Mouse (Mus musculus) MEL (cell line): ENCODE data around the gene Esr1. TPM values are rescaled to one million over a fixed set of nuclear protein-coding genes. Genes with fewer than 3 reads are reported as not detected.

Experiments
- DNase-seq: peaks from one replicate; pipeline ENCODE4 v3.0.0; 2011; ENCODE audit warnings: low read depth, low spot score
- H3K27ac ChIP-seq: 2 replicates; pipeline ENCODE4 v1.5.1; 2012; ENCODE audit warnings: low read depth, mild to moderate bottlenecking, control low read depth, low read length, moderate library complexity; ENCODE audit not compliant: control insufficient read depth
- H3K27me3 ChIP-seq, 2 experiments: fragments of 150-350 bp in 1 of 2; sonication (generic) in 1 of 2; 2 replicates each; pipeline ENCODE4 v1.6.1; 2012; ENCODE audit warnings: low read length in 2 of 2, mild to moderate bottlenecking in 2 of 2, improper control_type of control experiment in 1 of 2, moderate library complexity in 1 of 2; ENCODE audit not compliant: insufficient read depth in 2 of 2, control insufficient read depth in 1 of 2
- H3K36me3 ChIP-seq, 2 experiments: 2 replicates each; pipeline ENCODE4 v1.6.1; 2012 to 2014; ENCODE audit warnings: low read length in 2 of 2, improper control_type of control experiment in 1 of 2, inconsistent platforms in 1 of 2, mild to moderate bottlenecking in 1 of 2; ENCODE audit not compliant: insufficient read depth in 2 of 2, control insufficient read depth in 1 of 2
- H3K4me1 ChIP-seq, 2 experiments: fragments of 150-350 bp in 1 of 2; sonication (generic) in 1 of 2; 2 replicates each; pipeline ENCODE4 v1.6.1; 2012; ENCODE audit warnings: low read length in 2 of 2, improper control_type of control experiment in 1 of 2, mild to moderate bottlenecking in 1 of 2; ENCODE audit not compliant: insufficient read depth in 2 of 2, control insufficient read depth in 1 of 2
- H3K4me3 ChIP-seq, 2 experiments: fragments of 150-350 bp in 1 of 2; sonication (generic) in 1 of 2; 2 replicates each; pipeline ENCODE4 v1.5.1; 2012; ENCODE audit warnings: low read depth in 2 of 2, low read length in 2 of 2, mild to moderate bottlenecking in 2 of 2, moderate library complexity in 2 of 2, control low read depth in 1 of 2, improper control_type of control experiment in 1 of 2; ENCODE audit not compliant: control insufficient read depth in 1 of 2, insufficient read depth in 1 of 2
- H3K79me2 ChIP-seq: 2 replicates; pipeline ENCODE4 v1.6.1; 2012; ENCODE audit warnings: mild to moderate bottlenecking, low read length, moderate library complexity; ENCODE audit not compliant: control insufficient read depth, poor library complexity, insufficient read depth
- H3K9ac ChIP-seq: 2 replicates; pipeline ENCODE4 v1.6.1; 2012; ENCODE audit warnings: low read depth, mild to moderate bottlenecking, control low read depth, low read length, moderate library complexity; ENCODE audit not compliant: control insufficient read depth, poor library complexity, severe bottlenecking
- H3K9me3 ChIP-seq: fragments of 150-350 bp; sonication (generic); replicated peaks from 2 replicates; pipeline ENCODE4 v1.6.1; 2012; ENCODE audit warnings: mild to moderate bottlenecking, low read length, improper control_type of control experiment, moderate library complexity; ENCODE audit not compliant: insufficient read depth
- CTCF ChIP-seq, 3 experiments: IDR thresholded peaks in 2 of 3; conservative IDR thresholded peaks in 1 of 3; 2 replicates each; pipeline ENCODE4 v1.5.1; 2011 to 2012; ENCODE audit warnings: low read length in 3 of 3, low read depth in 2 of 3, mild to moderate bottlenecking in 2 of 3, improper control_type of control experiment in 1 of 3, inconsistent platforms in 1 of 3, mixed read lengths in 1 of 3, moderate library complexity in 1 of 3; ENCODE audit not compliant: control insufficient read depth in 1 of 3, insufficient read depth in 1 of 3, poor library complexity in 1 of 3, severe bottlenecking in 1 of 3
- ELF1 ChIP-seq: IDR thresholded peaks from 2 replicates; pipeline ENCODE4 v1.6.1; 2014; ENCODE audit warnings: low read depth, mild to moderate bottlenecking, inconsistent platforms, low read length, improper control_type of control experiment, moderate library complexity
- EP300 ChIP-seq, 2 experiments: IDR thresholded peaks; 2 replicates each; pipeline ENCODE4 v1.6.1; 2011; ENCODE audit warnings: improper control_type of control experiment in 2 of 2, low read length in 2 of 2, low read depth in 1 of 2, mild to moderate bottlenecking in 1 of 2
- ETS1 ChIP-seq: IDR thresholded peaks from 2 replicates; pipeline ENCODE4 v1.6.1; 2012; ENCODE audit warnings: low read depth, mild to moderate bottlenecking, inconsistent platforms, low read length, improper control_type of control experiment, moderate library complexity
- GABPA ChIP-seq: IDR thresholded peaks from 2 replicates; pipeline ENCODE4 v1.6.1; 2012; ENCODE audit warnings: low read depth, mild to moderate bottlenecking, inconsistent platforms, low read length, improper control_type of control experiment, moderate library complexity
- GATA1 ChIP-seq: IDR thresholded peaks from 2 replicates; pipeline ENCODE4 v1.6.1; 2011; ENCODE audit warnings: low read depth, low read length, improper control_type of control experiment
- HCFC1 ChIP-seq: IDR thresholded peaks from 2 replicates; pipeline ENCODE4 v1.6.1; 2012; ENCODE audit warnings: low read depth, mild to moderate bottlenecking, inconsistent platforms, low read length, improper control_type of control experiment, moderate library complexity
- MAFK ChIP-seq: IDR thresholded peaks from 2 replicates; pipeline ENCODE4 v1.6.1; 2011; ENCODE audit warnings: low read depth, mild to moderate bottlenecking, low read length, improper control_type of control experiment, borderline replicate concordance
- MAX ChIP-seq: IDR thresholded peaks from 2 replicates; pipeline ENCODE4 v1.6.1; 2011; ENCODE audit warnings: low read length, improper control_type of control experiment
- MEF2A ChIP-seq: IDR thresholded peaks from 2 replicates; pipeline ENCODE4 v1.6.1; 2014; ENCODE audit warnings: low read depth, mild to moderate bottlenecking, inconsistent platforms, low read length, improper control_type of control experiment; ENCODE audit not compliant: poor library complexity, insufficient replicate concordance, severe bottlenecking; ENCODE audit errors: extremely low read depth
- MXI1 ChIP-seq: IDR thresholded peaks from 2 replicates; pipeline ENCODE4 v1.6.1; 2011; ENCODE audit warnings: mild to moderate bottlenecking, low read depth, low read length, improper control_type of control experiment
- MYC ChIP-seq: IDR thresholded peaks from 2 replicates; pipeline ENCODE4 v1.6.1; 2011; ENCODE audit warnings: low read depth, mild to moderate bottlenecking, low read length, improper control_type of control experiment, moderate library complexity
- NELFE ChIP-seq: IDR thresholded peaks from 2 replicates; pipeline ENCODE4 v1.6.1; 2011; ENCODE audit warnings: low read depth, low read length, improper control_type of control experiment
- NRF1 ChIP-seq: IDR thresholded peaks from 2 replicates; pipeline ENCODE4 v1.6.1; 2014; ENCODE audit warnings: low read depth, mild to moderate bottlenecking, inconsistent platforms, low read length, improper control_type of control experiment, moderate library complexity; ENCODE audit not compliant: poor library complexity, insufficient read depth, severe bottlenecking
- POLR2A ChIP-seq, 2 experiments: IDR thresholded peaks; 2 replicates each; pipeline ENCODE4 v1.6.1; 2011 to 2012; ENCODE audit warnings: low read length in 2 of 2, mild to moderate bottlenecking in 2 of 2, control low read depth in 1 of 2, improper control_type of control experiment in 1 of 2, low read depth in 1 of 2, moderate library complexity in 1 of 2; ENCODE audit not compliant: control insufficient read depth in 1 of 2, insufficient read depth in 1 of 2, poor library complexity in 1 of 2
- POLR2AphosphoS2 ChIP-seq: IDR thresholded peaks from 2 replicates; pipeline ENCODE4 v1.6.1; 2011; ENCODE audit warnings: low read length, improper control_type of control experiment
- SIN3A ChIP-seq: IDR thresholded peaks from 2 replicates; pipeline ENCODE4 v1.6.1; 2012; ENCODE audit warnings: low read length, improper control_type of control experiment, inconsistent platforms
- TBP ChIP-seq: IDR thresholded peaks from 2 replicates; pipeline ENCODE4 v1.8.0; 2011; ENCODE audit warnings: low read depth, low read length, improper control_type of control experiment
- TCF12 ChIP-seq: IDR thresholded peaks from 2 replicates; pipeline ENCODE4 v1.6.1; 2014; ENCODE audit warnings: low read depth, mild to moderate bottlenecking, inconsistent platforms, low read length, improper control_type of control experiment, moderate library complexity
- UBTF ChIP-seq: IDR thresholded peaks from 2 replicates; pipeline ENCODE4 v1.6.1; 2012; ENCODE audit warnings: low read depth, mild to moderate bottlenecking, inconsistent platforms, low read length, improper control_type of control experiment, moderate library complexity, borderline replicate concordance; ENCODE audit not compliant: insufficient read depth
- USF1 ChIP-seq: IDR thresholded peaks from 2 replicates; pipeline ENCODE4 v1.6.1; 2014; ENCODE audit warnings: low read depth, mild to moderate bottlenecking, inconsistent platforms, low read length, improper control_type of control experiment, moderate library complexity
- USF2 ChIP-seq, 2 experiments: IDR thresholded peaks; 2 replicates each; pipeline ENCODE4 v1.6.1; 2011 to 2012; ENCODE audit warnings: improper control_type of control experiment in 2 of 2, low read length in 2 of 2, borderline replicate concordance in 1 of 2, inconsistent platforms in 1 of 2, low read depth in 1 of 2, mild to moderate bottlenecking in 1 of 2; ENCODE audit not compliant: insufficient read depth in 1 of 2
- ZKSCAN1 ChIP-seq: IDR thresholded peaks from 2 replicates; pipeline ENCODE4 v1.6.1; 2012; ENCODE audit warnings: low read depth, mild to moderate bottlenecking, inconsistent platforms, low read length, improper control_type of control experiment, moderate library complexity
- ZMIZ1 ChIP-seq: IDR thresholded peaks from 2 replicates; pipeline ENCODE4 v1.6.1; 2012; ENCODE audit warnings: low read depth, mild to moderate bottlenecking, inconsistent platforms, low read length, improper control_type of control experiment, moderate library complexity
- polyA plus RNA-seq, 2 experiments: library from polyadenylated mRNA; stranded (reverse) in 1 of 2; unstranded in 1 of 2; fragments of >175 nt in 1 of 2; fragments of >200 nt in 1 of 2; gene quantifications; 2 replicates each; pipeline versions ENCODE4 v1.2.1 to v1.2.4; 2012; ENCODE audit warnings: low replicate concordance in 2 of 2, low read depth in 1 of 2; ENCODE audit not compliant: insufficient read length in 2 of 2, insufficient read depth in 1 of 2, missing spikeins in 1 of 2
- total RNA-seq: library from RNA; depleted of rRNA; stranded (reverse); fragments of 300-350 nt; gene quantifications from 2 replicates; pipeline ENCODE4 v1.2.3, GENCODE M21; 2012

Esr1 gene
- total and polyA plus RNA-seq, 3 experiments = 0.65 to 0.69 TPM; not detected in 1

DNA sequence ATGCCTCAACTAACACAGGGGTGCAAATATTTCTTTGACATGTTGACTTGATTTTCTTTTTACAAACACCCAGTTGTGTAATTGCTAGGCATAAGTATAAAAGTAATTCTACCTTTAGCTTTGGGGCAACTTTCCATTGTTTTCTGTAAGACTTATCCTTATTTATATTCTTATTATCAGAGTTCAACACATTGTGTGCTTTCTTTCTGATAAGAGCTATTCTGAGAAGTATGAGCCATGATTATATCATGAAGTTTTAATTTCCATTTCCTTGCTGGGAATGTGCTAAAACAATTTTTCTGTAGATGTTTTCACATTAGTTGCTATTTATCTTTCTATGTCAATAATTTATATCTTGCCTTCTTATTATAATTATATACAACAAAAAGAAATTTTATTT, 17.9 kb downstream of the Esr1 start (continued):
- TF ChIP-seq MEF2A = peak; percentile 79; the same call in 1 of the 2 replicates
- TF ChIP-seq ZKSCAN1 = no peak
- TF ChIP-seq GATA1 = peak; percentile 76
- TF ChIP-seq SIN3A = no peak
- TF ChIP-seq NRF1 = no peak

GRCm38 (mm10) chr10:4632211-4632704, 20.9 kb downstream of the Esr1 start:
- Histone ChIP-seq H3K9me3 (no peaks in the 10 kb centered on the region), H3K4me3 (peak overlapping the region; percentile 69 to 97), H3K9ac (peak overlapping the region; percentile 64), H3K79me2 (no peaks in the 10 kb centered on the region; the same call in 1 of the 2 replicates)
- TF ChIP-seq EP300 (IDR thresholded peaks at IDR 0.05; ENCODE audit: low read depth in 1 of 2, low read length in 2 of 2) = no peak; a peak in 1 of 4 replicates
- 0 out of 2 replicates have a peak, but pooled peaks have one; percentile 16 for TF ChIP-seq HCFC1
- peak in 1 of 2 experiments; percentile 80; a peak in 2 of 4 replicates for TF ChIP-seq POLR2A (IDR thresholded peaks at IDR 0.05; ENCODE audit: control insufficient read depth in 1 of 2, insufficient read depth in 1 of 2, low read depth in 1 of 2, low read length in 2 of 2, poor library complexity in 1 of 2)
- no peak for TF ChIP-seq UBTF
- TF ChIP-seq ELF1 = peak; percentile 51
- 0 out of 2 replicates have a peak, but pooled peaks have one; percentile 7 for TF ChIP-seq MAX
- TF ChIP-seq MXI1 = peak; percentile 65; the same call in 1 of the 2 replicates
- no peak for TF ChIP-seq CTCF (IDR thresholded peaks at IDR 0.05 in 2 of 3, conservative IDR thresholded peaks at IDR 0.05 in 1 of 3; ENCODE audit: control insufficient read depth in 1 of 3, insufficient read depth in 1 of 3, low read depth in 2 of 3, low read length in 3 of 3, poor library complexity in 1 of 3, severe bottlenecking in 1 of 3)
- TF ChIP-seq TCF12 = 0 out of 2 replicates have a peak, but pooled peaks have one; percentile 39
- TF ChIP-seq MYC = peak; percentile 60; the same call in 1 of the 2 replicates
- peak; percentile 77 for TF ChIP-seq SIN3A
- peak; percentile 30; the same call in 1 of the 2 replicates for TF ChIP-seq POLR2AphosphoS2
- no peak for TF ChIP-seq GABPA
- peak; percentile 56; the same call in 1 of the 2 replicates for TF ChIP-seq ZMIZ1
- no peak for TF ChIP-seq USF2 (IDR thresholded peaks at IDR 0.05; ENCODE audit: borderline replicate concordance in 1 of 2, insufficient read depth in 1 of 2, low read depth in 1 of 2, low read length in 2 of 2)
- TF ChIP-seq USF1 = peak; percentile 39; the same call in 1 of the 2 replicates
- TF ChIP-seq MAFK = no peak
- TF ChIP-seq NELFE = peak; percentile 61; the same call in 1 of the 2 replicates
- peak; percentile 2; the same call in 1 of the 2 replicates for TF ChIP-seq ETS1
- TF ChIP-seq TBP = peak; percentile 81
- TF ChIP-seq, all 39 proteins: peak for 14
- Histone ChIP-seq H3K27me3 (no peaks in the 10 kb centered on the region), H3K27ac (peak overlapping the region; percentile 44), H3K36me3 (peaks cover 0 to 4% of the 10 kb centered on the region in 2 experiments; a peak in 1 of 4 replicates), H3K4me1 (peaks cover 0 to 4% of the 10 kb centered on the region in 2 experiments; a peak in 1 of 4 replicates)
- DNase-seq = peak; percentile 83
